Mouse (Mus musculus) neutrophil, adult 83 days (primary cell): Measurements from ENCODE around the gene Ptpn18. TPM values are rescaled to one million over a fixed set of nuclear protein-coding genes. Genes with fewer than 3 reads are reported as not detected.

Experiments
- total RNA-seq, 2 experiments: library from RNA; stranded (reverse); gene quantifications; one replicate each; pipeline ENCODE4 v1.2.4; 2023

Gene Ptpn18
- total RNA-seq: 10 to 100 TPM; 95.1 to 96.9 TPM

DNA sequence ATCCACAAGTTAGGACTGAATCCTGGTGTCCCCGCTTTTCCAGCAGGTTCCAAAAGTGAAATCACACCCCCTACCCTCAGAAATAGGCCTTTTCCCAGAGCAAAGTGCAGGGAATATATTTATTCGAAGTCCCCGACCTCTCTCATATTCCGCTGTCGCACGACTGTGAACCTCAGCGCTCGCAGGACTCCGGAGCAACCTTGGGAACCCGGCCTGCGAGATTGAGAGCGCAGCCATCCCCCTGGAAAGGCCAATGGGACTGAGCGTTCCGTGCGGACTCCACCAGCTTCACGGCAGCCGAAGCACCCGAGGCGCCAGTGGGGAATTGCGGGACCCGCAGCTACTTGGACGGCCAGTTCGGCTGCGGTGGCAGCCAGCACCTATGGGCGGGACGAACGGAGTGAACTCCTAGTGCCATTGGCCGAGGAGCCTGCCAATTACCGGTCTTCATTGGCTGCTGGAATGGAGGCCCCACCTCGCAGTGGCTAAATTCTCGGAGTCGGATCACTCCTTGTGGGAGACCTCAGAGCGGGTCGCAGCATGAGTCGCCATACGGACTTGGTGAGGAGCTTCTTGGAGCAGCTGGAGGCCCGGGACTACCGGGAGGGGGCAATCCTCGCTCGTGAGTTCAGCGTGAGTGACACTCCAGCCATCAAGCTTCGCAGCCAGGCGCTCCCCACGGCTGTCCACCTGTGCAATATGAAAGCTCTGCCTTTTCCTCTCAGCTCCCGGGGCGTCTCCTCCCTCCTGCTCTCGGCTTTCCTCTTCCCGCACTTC is at the start of gene Ptpn18:
Ptpn18 (plus strand) TSS at position 479 of the 777 bp plus-strand sequence.

GRCm38 (mm10) chr1:34439215-34439960 is 20.2 kb upstream of the Ptpn18 start, which contains the start of the genes Ccdc115 and Imp4:
Gene Ccdc115 (minus strand): TSS chr1:34439672.
Gene Imp4 (plus strand): TSS chr1:34439851.

Other genes with a start within 250 kb of the Ptpn18 start
- 10 to 100 TPM; 17.8 to 20.7 TPM for gene Ccdc115, start 20.1 kb upstream of the Ptpn18 start, total RNA-seq
- gene Imp4, start 19.9 kb upstream of the Ptpn18 start, total RNA-seq: 10 to 100 TPM; 33.8 to 36.4 TPM
- under 1 TPM in 1 of 2 experiments, not detected in 1; 0.46 TPM for gene Prss39, start 38.6 kb downstream of the Ptpn18 start, total RNA-seq
- not detected for gene Cfc1, start 75.9 kb downstream of the Ptpn18 start, total RNA-seq
- gene Prss40, start 101.2 kb downstream of the Ptpn18 start, total RNA-seq: not detected
- not detected for gene Amer3, start 119.9 kb downstream of the Ptpn18 start, total RNA-seq